Mouse (Mus musculus) midbrain, embryonic 10.5 days (tissue): ENCODE data around the gene Rgs1. TPM values are rescaled to one million over a fixed set of nuclear protein-coding genes. Genes with fewer than 3 reads are reported as not detected.

Experiments
- DNase-seq: peaks from one replicate; pipeline ENCODE4 v3.0.0-alpha.2; 2017; ENCODE audit warnings: low spot score
- H3K27ac ChIP-seq: fragments of 300-500 bp; sonication (generic); replicated peaks from 2 replicates; pipeline ENCODE4 v1.5.1; 2016; ENCODE audit warnings: mild to moderate bottlenecking
- H3K27me3 ChIP-seq: fragments of 300-500 bp; sonication (generic); 2 replicates; pipeline ENCODE4 v1.6.1; 2016; ENCODE audit warnings: low read depth, mild to moderate bottlenecking; ENCODE audit not compliant: poor library complexity, severe bottlenecking
- H3K36me3 ChIP-seq: fragments of 300-500 bp; sonication (generic); 2 replicates; pipeline ENCODE4 v1.6.1; 2016; ENCODE audit warnings: mild to moderate bottlenecking, moderate library complexity
- H3K4me1 ChIP-seq: fragments of 300-500 bp; sonication (generic); 2 replicates; pipeline ENCODE4 v1.6.1; 2016
- H3K4me3 ChIP-seq: fragments of 300-500 bp; sonication (generic); 2 replicates; pipeline ENCODE4 v1.5.1; 2016; ENCODE audit warnings: mild to moderate bottlenecking, moderate library complexity
- H3K9me3 ChIP-seq: fragments of 300-500 bp; sonication (generic); replicated peaks from 2 replicates; pipeline ENCODE4 v1.6.1; 2016; ENCODE audit warnings: mild to moderate bottlenecking
- WGBS: fragments of 180-500 bp; shearing (Covaris S2); methylation state at CpG from one replicate; pipeline ENCODE4 v1.1.7; 2016; 5-methylcytosine and 5-hydroxymethylcytosine counted together
- polyA plus RNA-seq: library from polyadenylated mRNA; unstranded; fragments of >200 nt; fragmentation: Nextera tagmentation; extraction: Ambion mirVana; gene quantifications from 2 replicates; pipeline ENCODE4 v1.2.1, GENCODE M21; 2016

The Rgs1 gene
- polyA plus RNA-seq, 1 experiment from 2014 or later, result not detected

GRCm38 (mm10) chr1:144243511-144243910 is 5.5 kb downstream of the Rgs1 start:
- DNase-seq, result no peak
- Histone ChIP-seq H3K27me3 (no peaks in the 10 kb centered on the region), H3K9me3 (no peaks in the 10 kb centered on the region), H3K36me3 (no peaks in the 10 kb centered on the region), H3K27ac (no peak overlapping the region), H3K4me3 (no peak overlapping the region), H3K4me1 (no peaks in the 10 kb centered on the region)
- WGBS, result 72% methylated on average over 1 of the region's 1 CpGs

- Histone ChIP-seq H3K27me3 (no peaks in the 10 kb centered on the region), H3K4me3 (no peak overlapping the region), H3K4me1 (no peaks in the 10 kb centered on the region)
Observed at GRCm38 (mm10) chr1:144239195-144239594, 9.8 kb downstream of the Rgs1 start.

DNA sequence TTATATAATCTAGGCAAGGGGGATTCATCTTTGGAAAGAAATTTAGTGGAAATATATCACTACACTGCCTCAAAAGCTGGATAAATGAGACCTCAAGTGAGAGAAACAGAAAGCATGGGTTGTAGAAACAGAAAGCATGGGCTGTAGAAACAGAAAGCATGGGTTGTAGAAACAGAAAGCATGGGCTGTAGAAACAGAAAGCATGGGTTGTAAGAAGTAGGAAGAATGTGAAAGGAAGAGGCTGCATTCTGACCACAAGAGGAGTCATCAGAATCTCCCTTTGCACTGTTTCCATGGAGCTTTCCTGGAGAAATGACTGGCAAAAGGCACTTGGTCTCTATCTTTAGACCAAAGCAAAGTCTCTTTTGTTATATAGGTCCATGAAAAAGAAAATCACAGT is 33.8 kb downstream of the Rgs1 start:
- Histone ChIP-seq H3K9me3 (no peaks in the 10 kb centered on the region), H3K27ac (no peak overlapping the region), H3K36me3 (no peaks in the 10 kb centered on the region), H3K27me3 (no peaks in the 10 kb centered on the region), H3K4me3 (no peak overlapping the region), H3K4me1 (no peaks in the 10 kb centered on the region)
- DNase-seq, result no peak

More at GRCm38 (mm10) chr1:144239195-144239594, 9.8 kb downstream of the Rgs1 start:
- H3K9me3 ChIP-seq, result no peaks in the 10 kb centered on the region
- no peak overlapping the region for H3K27ac ChIP-seq
- no peaks in the 10 kb centered on the region for H3K36me3 ChIP-seq
- DNase-seq, result no peak
- 83% methylated on average over 2 of the region's 2 CpGs for WGBS

DNA sequence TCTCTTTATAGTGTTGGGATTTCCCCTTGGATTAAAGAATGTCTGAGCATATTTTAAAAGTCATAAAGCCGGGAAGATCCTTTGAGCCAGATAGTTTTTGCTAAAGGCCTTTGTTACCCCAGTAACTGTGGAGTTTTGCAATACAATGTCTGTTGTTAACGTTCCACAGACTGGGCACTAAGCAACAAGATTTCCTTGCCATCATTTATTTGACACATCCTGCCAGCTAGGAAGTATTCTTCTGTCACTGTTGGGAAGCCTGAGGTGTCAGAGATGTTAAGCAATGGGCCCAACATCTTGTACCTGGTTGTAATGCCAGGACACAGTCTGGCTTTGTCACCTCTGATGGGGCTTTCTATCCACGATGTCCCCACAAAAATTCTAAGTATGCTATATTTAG is 38.1 kb downstream of the Rgs1 start:
- WGBS, result 82% methylated on average over 3 of the region's 3 CpGs

DNA sequence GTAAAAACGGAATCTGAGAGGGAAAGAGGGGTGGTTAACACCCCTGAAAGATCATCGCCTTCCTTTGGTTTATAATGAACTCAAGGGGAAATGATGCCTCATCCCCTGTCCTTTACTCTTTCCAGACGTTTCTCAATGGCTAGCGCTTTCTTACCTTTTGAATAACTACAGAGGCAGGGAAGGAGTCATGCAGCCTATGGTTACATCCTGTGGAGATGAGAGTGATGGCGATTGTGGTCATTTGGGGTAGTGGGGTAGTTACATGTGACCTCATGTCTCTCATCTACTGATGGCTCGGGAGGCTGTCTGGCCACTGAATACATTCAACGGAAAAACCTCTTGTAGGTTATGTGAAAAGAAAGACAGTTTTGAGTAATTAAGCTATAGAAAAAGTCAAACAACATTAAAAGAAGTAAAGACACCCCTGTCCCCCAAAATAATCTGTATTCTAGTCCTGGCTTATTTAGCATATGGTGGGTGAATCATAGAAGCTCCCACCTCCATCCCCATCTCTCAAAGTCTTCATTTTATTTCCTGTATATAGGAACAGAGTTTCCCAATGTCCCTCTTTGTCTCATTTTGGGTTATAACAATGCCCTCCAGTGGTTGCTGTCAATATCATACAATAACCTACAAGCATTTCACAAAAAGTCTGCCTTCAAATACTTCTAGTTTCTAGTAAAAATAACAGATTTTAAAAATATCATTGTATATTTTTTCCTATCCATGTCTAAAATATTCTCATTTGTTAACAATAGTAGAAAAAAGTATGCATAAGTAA is 42.6 kb downstream of the Rgs1 start:
- Histone ChIP-seq H3K4me3 (no peak overlapping the region), H3K9me3 (no peaks in the 10 kb centered on the region), H3K27ac (no peak overlapping the region), H3K4me1 (no peaks in the 10 kb centered on the region), H3K27me3 (no peaks in the 10 kb centered on the region), H3K36me3 (no peaks in the 10 kb centered on the region)
- DNase-seq, result no peak
- 80% methylated on average over 7 of the region's 7 CpGs for WGBS

More for the DNA sequence above, 38.1 kb downstream of the Rgs1 start:
- Histone ChIP-seq H3K27me3 (no peaks in the 10 kb centered on the region), H3K36me3 (no peaks in the 10 kb centered on the region), H3K9me3 (no peaks in the 10 kb centered on the region), H3K4me1 (no peaks in the 10 kb centered on the region), H3K27ac (no peak overlapping the region), H3K4me3 (no peak overlapping the region)
- no peak for DNase-seq

DNA sequence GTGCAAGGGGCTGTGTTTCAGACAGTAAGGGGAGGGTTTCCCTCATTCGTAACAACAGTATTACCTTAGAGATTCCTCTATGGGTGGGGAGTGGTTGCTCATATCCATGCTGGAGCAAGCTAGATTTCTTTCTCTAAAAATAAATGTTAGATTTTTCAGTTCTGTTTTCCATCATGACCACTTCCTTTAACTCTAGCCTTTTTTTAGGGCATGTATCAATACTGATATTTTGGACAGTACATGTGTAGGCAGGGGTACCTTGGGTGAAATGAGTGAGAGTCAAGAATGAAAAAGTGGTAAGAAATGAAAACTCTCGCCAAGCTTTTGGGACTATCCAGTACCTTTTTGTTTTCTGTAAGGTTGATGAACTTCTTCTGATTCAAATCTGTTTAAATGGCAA is 44.3 kb downstream of the Rgs1 start:
- no peaks in the 10 kb centered on the region for H3K9me3 ChIP-seq
- no peaks in the 10 kb centered on the region for H3K36me3 ChIP-seq
- H3K27ac ChIP-seq, result no peak overlapping the region
- H3K27me3 ChIP-seq, result no peaks in the 10 kb centered on the region
- H3K4me1 ChIP-seq, result no peaks in the 10 kb centered on the region
- H3K4me3 ChIP-seq, result no peak overlapping the region
- no peak for DNase-seq
- WGBS, result 95% methylated on average over 2 of the region's 2 CpGs

DNA sequence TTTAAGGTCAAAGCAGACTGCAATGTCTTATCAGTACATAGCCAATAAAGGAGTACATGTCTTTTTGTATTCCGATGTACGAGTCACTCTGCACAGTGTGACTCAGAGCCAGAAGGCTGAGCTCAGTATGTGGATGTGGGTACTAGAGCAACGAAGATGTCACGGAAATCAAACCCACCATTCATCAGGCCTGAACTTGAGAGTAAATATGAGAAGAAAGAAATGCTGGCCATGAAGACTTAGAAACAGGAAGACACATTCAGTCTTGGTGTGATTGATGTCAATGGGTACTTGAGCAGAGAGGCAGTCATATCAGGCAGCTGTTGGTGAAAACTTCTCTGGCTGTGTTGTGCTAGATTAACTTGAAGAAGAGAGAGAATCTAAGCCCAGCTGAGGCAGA is 46.1 kb downstream of the Rgs1 start:
- WGBS, result 98% methylated on average over 4 of the region's 4 CpGs
- H3K27ac ChIP-seq, result no peak overlapping the region
- no peak overlapping the region for H3K4me3 ChIP-seq
- no peaks in the 10 kb centered on the region for H3K27me3 ChIP-seq
- H3K4me1 ChIP-seq, result no peaks in the 10 kb centered on the region
- H3K36me3 ChIP-seq, result no peaks in the 10 kb centered on the region
- no peaks in the 10 kb centered on the region for H3K9me3 ChIP-seq
- DNase-seq, result no peak

GRCm38 (mm10) chr1:144200496-144200895 is 48.5 kb downstream of the Rgs1 start:
- Histone ChIP-seq H3K27ac (no peak overlapping the region), H3K36me3 (no peaks in the 10 kb centered on the region), H3K9me3 (no peaks in the 10 kb centered on the region), H3K4me3 (no peak overlapping the region), H3K27me3 (no peaks in the 10 kb centered on the region), H3K4me1 (no peaks in the 10 kb centered on the region)
- DNase-seq, result no peak
- 86% methylated on average over 2 of the region's 2 CpGs for WGBS

- H3K4me1 ChIP-seq, result no peaks in the 10 kb centered on the region
- no peaks in the 10 kb centered on the region for H3K27me3 ChIP-seq
- no peak overlapping the region for H3K27ac ChIP-seq
- no peak for DNase-seq
- H3K4me3 ChIP-seq, result no peak overlapping the region
- WGBS, result 79% methylated on average over 1 of the region's 1 CpGs
- H3K36me3 ChIP-seq, result no peaks in the 10 kb centered on the region
- no peaks in the 10 kb centered on the region for H3K9me3 ChIP-seq
Observed at GRCm38 (mm10) chr1:144199538-144199937, 49.5 kb downstream of the Rgs1 start.

DNA sequence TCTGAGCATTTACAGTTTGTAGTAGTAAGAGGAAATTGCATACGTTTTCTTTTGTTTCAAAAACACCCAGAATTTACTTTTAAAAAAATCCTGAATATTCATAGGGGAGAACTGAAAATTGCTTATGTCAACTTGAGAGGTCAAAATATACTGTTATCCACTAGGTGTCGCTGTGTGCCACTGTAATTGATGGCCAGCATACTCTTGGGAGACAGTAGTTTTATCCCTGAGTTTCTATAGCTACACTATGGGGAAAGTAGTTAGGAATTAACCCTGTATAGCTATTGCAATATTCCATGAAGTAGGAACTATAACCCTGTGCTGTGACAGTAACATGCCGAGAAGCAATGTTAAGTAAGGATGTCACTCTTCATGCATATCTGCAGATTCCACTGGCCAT is 51.4 kb downstream of the Rgs1 start:
- Histone ChIP-seq H3K27ac (no peak overlapping the region), H3K27me3 (no peaks in the 10 kb centered on the region), H3K9me3 (no peaks in the 10 kb centered on the region), H3K36me3 (no peaks in the 10 kb centered on the region), H3K4me3 (no peak overlapping the region), H3K4me1 (no peaks in the 10 kb centered on the region)
- WGBS, result 24% methylated on average over 3 of the region's 3 CpGs
- DNase-seq, result peak; percentile 37

Other genes with a start within 250 kb of the Rgs1 start
- gene Rgs2, start 245.1 kb downstream of the Rgs1 start, polyA plus RNA-seq, result 48.0 and 54.3 TPM in 2 replicates
- gene Rgs13, start 71.9 kb downstream of the Rgs1 start, polyA plus RNA-seq, result 1.5 and 2.5 TPM in 2 replicates